Mouse (Mus musculus) myocyte (in vitro differentiated cells): ENCODE data around the gene Selenbp2.
"Not testable (repeated sequence)": the region's sequence is repeated elsewhere in the genome, so short reads cannot be mapped to it uniquely, and the experiment has no call there.

Source experiments
- CEBPB ChIP-seq: IDR thresholded peaks from 2 replicates; pipeline ENCODE4 v1.6.1; 2011; ENCODE audit warnings: mild to moderate bottlenecking, moderate library complexity; ENCODE audit not compliant: poor library complexity, insufficient read depth, severe bottlenecking
- E2F4 ChIP-seq: IDR thresholded peaks from one replicate; pipeline ENCODE4 v1.6.1; 2011; ENCODE audit warnings: mild to moderate bottlenecking, control low read depth, moderate library complexity; ENCODE audit not compliant: insufficient read depth
- MAX ChIP-seq: IDR thresholded peaks from one replicate; pipeline ENCODE4 v1.6.1; 2011; ENCODE audit warnings: low read depth, mild to moderate bottlenecking, control low read depth
- MYOD1 ChIP-seq, 3 experiments: IDR thresholded peaks; one replicate each; pipeline ENCODE4 v1.6.1; 2011; ENCODE audit warnings: control low read depth in 2 of 3, low read depth in 2 of 3, mild to moderate bottlenecking in 2 of 3, moderate library complexity in 1 of 3; ENCODE audit not compliant: insufficient read length in 2 of 3, control insufficient read depth in 1 of 3
- MYOG ChIP-seq, 3 experiments: IDR thresholded peaks; one replicate each; pipeline ENCODE4 v1.6.1; 2011; ENCODE audit warnings: control low read depth in 2 of 3, low read depth in 2 of 3, mild to moderate bottlenecking in 2 of 3; ENCODE audit not compliant: insufficient read length in 2 of 3, control insufficient read depth in 1 of 3, insufficient read depth in 1 of 3
- POLR2A ChIP-seq: IDR thresholded peaks from one replicate; pipeline ENCODE4 v1.6.1; 2011; ENCODE audit warnings: low read depth, mild to moderate bottlenecking, control low read depth, moderate library complexity; ENCODE audit not compliant: insufficient read length
- POLR2AphosphoS2 ChIP-seq: IDR thresholded peaks from one replicate; pipeline ENCODE4 v1.6.1; 2011; ENCODE audit warnings: low read depth, control low read depth; ENCODE audit not compliant: insufficient read length
- REST ChIP-seq: IDR thresholded peaks from one replicate; pipeline ENCODE4 v1.6.1; 2011; ENCODE audit warnings: mild to moderate bottlenecking, control low read depth, moderate library complexity; ENCODE audit not compliant: insufficient read depth, insufficient read length
- SRF ChIP-seq: IDR thresholded peaks from one replicate; pipeline ENCODE4 v1.6.1; 2011; ENCODE audit warnings: low read depth; ENCODE audit not compliant: control insufficient read depth, insufficient read length
- TCF12 ChIP-seq: IDR thresholded peaks from one replicate; pipeline ENCODE4 v1.6.1; 2011; ENCODE audit warnings: mild to moderate bottlenecking, control low read depth; ENCODE audit not compliant: poor library complexity, insufficient read depth, severe bottlenecking
- TCF3 ChIP-seq: IDR thresholded peaks from one replicate; pipeline ENCODE4 v1.6.1; 2011; ENCODE audit warnings: low read depth, control low read depth; ENCODE audit not compliant: insufficient read length
- USF1 ChIP-seq: IDR thresholded peaks from one replicate; pipeline ENCODE4 v1.6.1; 2011; ENCODE audit warnings: low read depth, mild to moderate bottlenecking, control low read depth, moderate library complexity

DNA sequence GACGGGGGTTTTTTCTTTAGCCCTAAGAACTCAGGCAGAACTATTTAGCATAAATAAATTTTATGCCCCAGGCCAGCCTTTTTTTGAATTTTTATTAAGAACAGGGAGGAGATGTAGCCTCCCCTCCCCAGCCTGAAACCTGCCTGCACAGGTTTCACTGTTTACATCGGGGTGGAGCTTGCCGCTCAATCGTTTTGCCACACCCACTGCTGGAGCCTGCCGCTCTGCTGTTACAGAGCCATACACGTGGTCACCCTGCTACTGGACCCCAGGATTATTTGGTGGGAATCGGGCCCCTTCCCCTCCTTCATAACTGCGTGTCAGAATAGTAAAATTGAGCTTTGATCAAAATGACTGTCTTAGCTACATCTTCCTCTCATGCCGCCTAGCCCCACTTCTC is 18.3 kb upstream of the Selenbp2 start:
- TF ChIP-seq POLR2A; MAX; MYOD1 (IDR thresholded peaks at IDR 0.05; ENCODE audit: control insufficient read depth in 1 of 3, insufficient read length in 2 of 3, low read depth in 2 of 3); TCF12; E2F4; REST; USF1; CEBPB; MYOG (IDR thresholded peaks at IDR 0.05; ENCODE audit: control insufficient read depth in 1 of 3, insufficient read depth in 1 of 3, insufficient read length in 2 of 3, low read depth in 2 of 3); POLR2AphosphoS2; SRF; TCF3: not testable (repeated sequence)
